Comparison of ENCODE assay signal across 29 mouse cellular contexts in genomic region chr1:74160036-74160435, GRCm38 (mm10). TPM values are rescaled to one million over a fixed set of nuclear protein-coding genes. Genes with fewer than 3 reads are reported as not detected.
DNase-seq lines count a peak whose midpoint lies in the region; ATAC-seq and TF ChIP-seq lines count a peak whose summit lies in the region.
"Had no signal": no experiment of that assay in that cellular context is flagged by ENCODE, and none has a peak within 500 bp of the region (broad histone marks: within the 10 kb centered on the region; RNA-seq: fewer than 3 reads in every experiment).

No protein-coding gene starts in this region.

- peak; percentile 24 for DNase-seq in heart, adult 11 months
- DNase-seq in heart, postnatal 25 days (ENCODE audit: low spot score) = no peak
- DNase-seq in intestine, embryonic 14.5 days (ENCODE audit: low spot score) = peak; percentile 4
- DNase-seq in MEL (ENCODE audit: low read depth, low spot score) = peak; percentile 62
- DNase-seq in MEL-GATA-1-ER (ENCODE audit: extremely low read depth, low read depth) = peak; percentile 63
- no peak for DNase-seq in cerebellum, adult 9-11 months
- DNase-seq: adrenal gland, adult 2 months; adrenal gland, adult 8-10 months; adrenal gland, postnatal 10 days; adrenal gland, postnatal 14 days; adrenal gland, postnatal 25 days; adrenal gland, postnatal 36 days; B cell, adult 2 months; cerebellum, adult 11 months; cerebellum, adult 11-12 months; cerebellum, adult 18-20 months; cerebellum, adult 2 months had no signal

- no peak overlapping the region for H3K27ac ChIP-seq in intestine, embryonic 14.5 days (ENCODE audit: low read depth)
- no peak overlapping the region for H3K27ac ChIP-seq in intestine, postnatal 0 days (ENCODE audit: low read depth, low read length)
- no peak overlapping the region for H3K27ac ChIP-seq in MEL (ENCODE audit: control insufficient read depth, low read depth, low read length)
- H3K27ac ChIP-seq in kidney, embryonic 14.5 days (ENCODE audit: low read depth, low read length) = no peak overlapping the region

- no peak for TF ChIP-seq RAD21 in MEL (IDR thresholded peaks at IDR 0.05; ENCODE audit: low read depth, low read length)

- no peaks in the 10 kb centered on the region for H3K79me2 ChIP-seq in MEL (ENCODE audit: control insufficient read depth, insufficient read depth, low read length, poor library complexity)

- intact Hi-C loops in heart, postnatal 25 days (cut with DNase I) = no loop called here

- H3K9me3 ChIP-seq in intestine, embryonic 14.5 days (ENCODE audit: control insufficient read depth, low read length) = no peaks in the 10 kb centered on the region
- H3K9me3 ChIP-seq in intestine, postnatal 0 days (ENCODE audit: control insufficient read depth) = no peaks in the 10 kb centered on the region
- H3K9me3 ChIP-seq in MEL (replicated peaks; ENCODE audit: insufficient read depth, low read length) = no peaks in the 10 kb centered on the region
- no peaks in the 10 kb centered on the region for H3K9me3 ChIP-seq in kidney, embryonic 14.5 days (ENCODE audit: control insufficient read depth, low read length)
- H3K9me3 ChIP-seq: G1E had no signal

- no peak overlapping the region for H3K4me2 ChIP-seq in intestine, embryonic 14.5 days (ENCODE audit: low read length)
- no peak overlapping the region for H3K4me2 ChIP-seq in intestine, postnatal 0 days (replicated peaks; ENCODE audit: low read depth)
- no peak overlapping the region for H3K4me2 ChIP-seq in kidney, embryonic 14.5 days (replicated peaks; ENCODE audit: low read depth, low read length)

- TF ChIP-seq POLR2A in MEL (IDR thresholded peaks at IDR 0.05; ENCODE audit: control insufficient read depth in 1 of 2, insufficient read depth in 1 of 2, low read depth in 1 of 2, low read length in 2 of 2, poor library complexity in 1 of 2) = no peak

- WGBS in intestine, embryonic 14.5 days = 62% methylated on average over 2 of the region's 2 CpGs
- 64% methylated on average over 2 of the region's 2 CpGs for WGBS in intestine, postnatal 0 days
- WGBS in kidney, embryonic 14.5 days = 60% methylated on average over 2 of the region's 2 CpGs

- no peaks in the 10 kb centered on the region for H3K4me1 ChIP-seq in intestine, embryonic 14.5 days (replicated peaks; ENCODE audit: control insufficient read depth, insufficient read depth, low read length)
- H3K4me1 ChIP-seq in intestine, postnatal 0 days (replicated peaks; ENCODE audit: control insufficient read depth, insufficient read depth, low read length) = no peaks in the 10 kb centered on the region
- H3K4me1 ChIP-seq in MEL (ENCODE audit: control insufficient read depth in 1 of 2, insufficient read depth in 2 of 2, low read length in 2 of 2) = no peaks in the 10 kb centered on the region
- H3K4me1 ChIP-seq in kidney, embryonic 14.5 days (ENCODE audit: control insufficient read depth, insufficient read depth, low read length) = no peaks in the 10 kb centered on the region

- TF ChIP-seq EP300 in MEL (IDR thresholded peaks at IDR 0.05; ENCODE audit: low read depth in 1 of 2, low read length in 2 of 2) = no peak

- no peaks in the 10 kb centered on the region for H3K27me3 ChIP-seq in intestine, embryonic 14.5 days (replicated peaks; ENCODE audit: control insufficient read depth, insufficient read depth, low read length)
- H3K27me3 ChIP-seq in intestine, postnatal 0 days (replicated peaks; ENCODE audit: control insufficient read depth, insufficient read depth, low read length) = no peaks in the 10 kb centered on the region
- H3K27me3 ChIP-seq in MEL (ENCODE audit: control insufficient read depth in 1 of 2, insufficient read depth in 2 of 2, low read length in 2 of 2) = no peaks in the 10 kb centered on the region
- no peaks in the 10 kb centered on the region for H3K27me3 ChIP-seq in kidney, embryonic 14.5 days (ENCODE audit: control insufficient read depth, insufficient read depth, low read length)
- H3K27me3 ChIP-seq: CH12.LX had no signal

- no peaks in the 10 kb centered on the region for H3K36me3 ChIP-seq in intestine, embryonic 14.5 days (ENCODE audit: control insufficient read depth, insufficient read depth, low read length)
- no peaks in the 10 kb centered on the region for H3K36me3 ChIP-seq in intestine, postnatal 0 days (ENCODE audit: control insufficient read depth, insufficient read depth)
- H3K36me3 ChIP-seq in MEL (ENCODE audit: control insufficient read depth in 1 of 2, insufficient read depth in 2 of 2, low read length in 2 of 2) = no peaks in the 10 kb centered on the region
- no peaks in the 10 kb centered on the region for H3K36me3 ChIP-seq in kidney, embryonic 14.5 days (ENCODE audit: control insufficient read depth, insufficient read depth, low read length)
- H3K36me3 ChIP-seq: G1E had no signal

- no peak overlapping the region for H3K4me3 ChIP-seq in intestine, embryonic 14.5 days (ENCODE audit: low read depth, low read length)
- H3K4me3 ChIP-seq in intestine, postnatal 0 days (ENCODE audit: low read depth, low read length) = no peak overlapping the region
- no peak overlapping the region for H3K4me3 ChIP-seq in MEL (ENCODE audit: control insufficient read depth in 1 of 2, insufficient read depth in 1 of 2, low read depth in 2 of 2, low read length in 2 of 2)
- no peak overlapping the region for H3K4me3 ChIP-seq in kidney, embryonic 14.5 days (ENCODE audit: low read length)

- ATAC-seq in intestine, embryonic 14.5 days (replicated peaks; ENCODE audit: low FRiP score, low TSS enrichment, low read depth) = no peak
- no peak for ATAC-seq in intestine, postnatal 0 days
- ATAC-seq in kidney, embryonic 14.5 days (ENCODE audit: low FRiP score, low TSS enrichment) = no peak
- ATAC-seq: activated CD4-positive, CD25-positive, alpha-beta regulatory T cell, adult 4 months; CD4-positive, CD25-positive, alpha-beta regulatory T cell, adult 4 months; Patski had no signal

- no peak for TF ChIP-seq CTCF in intestine, postnatal 0 days (IDR thresholded peaks at IDR 0.05; ENCODE audit: low read depth)
- TF ChIP-seq CTCF in MEL (IDR thresholded peaks at IDR 0.05 in 2 of 3, conservative IDR thresholded peaks at IDR 0.05 in 1 of 3; ENCODE audit: control insufficient read depth in 1 of 3, insufficient read depth in 1 of 3, low read depth in 2 of 3, low read length in 3 of 3, poor library complexity in 1 of 3, severe bottlenecking in 1 of 3) = no peak

- H3K9ac ChIP-seq in intestine, embryonic 14.5 days (ENCODE audit: low read length) = no peak overlapping the region
- no peak overlapping the region for H3K9ac ChIP-seq in intestine, postnatal 0 days (ENCODE audit: low read depth, low read length)
- H3K9ac ChIP-seq in MEL (ENCODE audit: control insufficient read depth, low read depth, low read length, poor library complexity, severe bottlenecking) = no peak overlapping the region
- no peak overlapping the region for H3K9ac ChIP-seq in kidney, embryonic 14.5 days (ENCODE audit: low read depth, low read length)

TF ChIP-seq in MEL, 35 proteins besides CTCF, POLR2A, EP300 and RAD21:
- TF ChIP-seq TBP (IDR thresholded peaks at IDR 0.05; ENCODE audit: low read depth, low read length) = peak; percentile 28; the same call in 1 of the 2 replicates
- TF ChIP-seq ZNF384 (IDR thresholded peaks at IDR 0.05; ENCODE audit: low read depth, low read length) = 0 out of 2 replicates have a peak, but pooled peaks have one; percentile 8
- no peak for TF ChIP-seq ZMIZ1 (IDR thresholded peaks at IDR 0.05; ENCODE audit: low read depth, low read length)

RNA-seq across cellular contexts. Expression of gene Cxcr2, which starts 6.2 kb away (rescaled TPM):
- total RNA-seq in heart, postnatal 25 days (2021) = under 1 TPM; 0.10 to 0.11 TPM
- polyA plus RNA-seq in intestine, embryonic 14.5 days (2014; fragmentation: Nextera tagmentation; extraction: Ambion mirVana) = 0.15 and 0.19 TPM in 2 replicates
- polyA plus RNA-seq in intestine, postnatal 0 days (2015; fragmentation: Nextera tagmentation; extraction: Ambion mirVana) = 0.07 TPM in 2 replicates
- total RNA-seq in MEL (2012; rRNA removed) = 0.92 and 1.7 TPM in 2 replicates
- under 1 TPM in 1 of 2 experiments, not detected in 1; 0.11 TPM for polyA plus RNA-seq in MEL (2012; ENCODE audit: insufficient read depth in 1 of 2, insufficient read length in 2 of 2, low read depth in 1 of 2, low replicate concordance in 2 of 2, missing spikeins in 1 of 2)
- 0.10 TPM in 1 of 2 replicates, not detected in the other for polyA plus RNA-seq in kidney, embryonic 14.5 days (2014; fragmentation: Nextera tagmentation; extraction: Ambion mirVana)
- total RNA-seq: adrenal gland, postnatal 25 days had no signal
- polyA plus RNA-seq: adrenal gland, adult 2 months; CD4-positive, CD25-positive, alpha-beta regulatory T cell, adult 4 months; G1E had no signal

RNA-seq across cellular contexts. Expression of gene Cxcr1, which starts 34.4 kb away (rescaled TPM):
- total RNA-seq in heart, postnatal 25 days (2021) = not detected
- not detected in 2 replicates for polyA plus RNA-seq in intestine, embryonic 14.5 days (2014; fragmentation: Nextera tagmentation; extraction: Ambion mirVana)
- polyA plus RNA-seq in intestine, postnatal 0 days (2015; fragmentation: Nextera tagmentation; extraction: Ambion mirVana) = not detected in 2 replicates
- total RNA-seq in MEL (2012; rRNA removed) = not detected in 2 replicates
- not detected for polyA plus RNA-seq in MEL (2012; ENCODE audit: insufficient read depth in 1 of 2, insufficient read length in 2 of 2, low read depth in 1 of 2, low replicate concordance in 2 of 2, missing spikeins in 1 of 2)
- polyA plus RNA-seq in kidney, embryonic 14.5 days (2014; fragmentation: Nextera tagmentation; extraction: Ambion mirVana) = not detected in 2 replicates
- total RNA-seq: adrenal gland, adult 18-20 months; adrenal gland, adult 2 months; adrenal gland, postnatal 10 days; adrenal gland, postnatal 14 days; adrenal gland, postnatal 25 days; adrenal gland, postnatal 36 days; adrenal gland, postnatal 4 days; CH12.LX; ES-E14 had no signal
- polyA plus RNA-seq: activated CD4-positive, CD25-positive, alpha-beta regulatory T cell, adult 4 months; adrenal gland, adult 2 months; brain, embryonic 14.5 days; C2C12; CD4-positive, CD25-positive, alpha-beta regulatory T cell, adult 4 months; cerebellum, adult 2 months; G1E; Patski had no signal

RNA-seq across cellular contexts. Expression of gene Rufy4, which starts 34.7 kb away (rescaled TPM):
- total RNA-seq in heart, postnatal 25 days (2021) = 1 to 10 TPM; 1.1 to 1.5 TPM
- 0.08 and 0.42 TPM in 2 replicates for polyA plus RNA-seq in intestine, embryonic 14.5 days (2014; fragmentation: Nextera tagmentation; extraction: Ambion mirVana)
- polyA plus RNA-seq in intestine, postnatal 0 days (2015; fragmentation: Nextera tagmentation; extraction: Ambion mirVana) = 0.10 TPM in 1 of 2 replicates, not detected in the other
- total RNA-seq in MEL (2012; rRNA removed) = 0.04 TPM in 1 of 2 replicates, not detected in the other
- polyA plus RNA-seq in MEL (2012; ENCODE audit: insufficient read depth in 1 of 2, insufficient read length in 2 of 2, low read depth in 1 of 2, low replicate concordance in 2 of 2, missing spikeins in 1 of 2) = under 1 TPM in 1 of 2 experiments, not detected in 1; 0.10 TPM
- polyA plus RNA-seq in kidney, embryonic 14.5 days (2014; fragmentation: Nextera tagmentation; extraction: Ambion mirVana) = not detected in 2 replicates
- total RNA-seq: CH12.LX, ES-E14 had no signal
- polyA plus RNA-seq: activated CD4-positive, CD25-positive, alpha-beta regulatory T cell, adult 4 months; CD4-positive, CD25-positive, alpha-beta regulatory T cell, adult 4 months; G1E had no signal

RNA-seq across cellular contexts. Expression of gene Tns1, which starts 35.8 kb away (rescaled TPM):
- 100 to 1,000 TPM; 679 to 701 TPM for total RNA-seq in heart, postnatal 25 days (2021)
- 27.2 and 28.7 TPM in 2 replicates for polyA plus RNA-seq in intestine, embryonic 14.5 days (2014; fragmentation: Nextera tagmentation; extraction: Ambion mirVana)
- polyA plus RNA-seq in intestine, postnatal 0 days (2015; fragmentation: Nextera tagmentation; extraction: Ambion mirVana) = 20.0 and 21.5 TPM in 2 replicates
- not detected in 2 replicates for total RNA-seq in MEL (2012; rRNA removed)
- polyA plus RNA-seq in MEL (2012; ENCODE audit: insufficient read depth in 1 of 2, insufficient read length in 2 of 2, low read depth in 1 of 2, low replicate concordance in 2 of 2, missing spikeins in 1 of 2) = under 1 TPM in 1 of 2 experiments, not detected in 1; 0.11 TPM
- polyA plus RNA-seq in kidney, embryonic 14.5 days (2014; fragmentation: Nextera tagmentation; extraction: Ambion mirVana) = 40.1 and 59.2 TPM in 2 replicates

Comparison
In these comparisons a context has a peak if more than half of its experiments do, and no peak if none do; other contexts are left out.
1. DNase-seq: peak in heart, adult 11 months (single experiment), intestine, embryonic 14.5 days (single experiment), MEL (single experiment) and MEL-GATA-1-ER (single experiment); none in heart, postnatal 25 days (single experiment) and cerebellum, adult 9-11 months (single experiment).